Mouse (Mus musculus) retina, postnatal 7 days (tissue): ENCODE measurements around the gene Zc3h8.

ENCODE experiments used
- DNase-seq: peaks from one replicate; pipeline ENCODE4 v3.0.0-alpha.2; 2012; ENCODE audit warnings: low read depth, low spot score

The Zc3h8 gene

GRCm38 (mm10) chr2:128943538-128944528, at the start of gene Zc3h8:
Zc3h8 (minus strand) TSS chr2:128944077.
- peak; percentile 96 for DNase-seq

GRCm38 (mm10) chr2:128984746-128985145, 40.9 kb upstream of the Zc3h8 start:
- DNase-seq, result peak; percentile 21

- DNase-seq, result no peak
Observed at GRCm38 (mm10) chr2:128975572-128975971, 31.7 kb upstream of the Zc3h8 start.

GRCm38 (mm10) chr2:128972301-128972700, 28.4 kb upstream of the Zc3h8 start:
- DNase-seq, result no peak

GRCm38 (mm10) chr2:128968475-128969083, 24.7 kb upstream of the Zc3h8 start:
- DNase-seq, result no peak

GRCm38 (mm10) chr2:128967661-128968441, 24.0 kb upstream of the Zc3h8 start, which contains the start of gene Gm10762:
Gm10762 (minus strand) TSS chr2:128967725.
- DNase-seq, result peak; percentile 49

GRCm38 (mm10) chr2:128966641-128967580, 23.0 kb upstream of the Zc3h8 start, which contains the start of gene Zc3h6:
Zc3h6 (plus strand) TSS chr2:128967402.
- DNase-seq, result peak; percentile 99

GRCm38 (mm10) chr2:128966236-128966635, 22.4 kb upstream of the Zc3h8 start:
- no peak for DNase-seq

- DNase-seq, result no peak
Observed at GRCm38 (mm10) chr2:128965505-128966105, 21.7 kb upstream of the Zc3h8 start.

- no peak for DNase-seq
Observed at GRCm38 (mm10) chr2:128954186-128954585, 10.3 kb upstream of the Zc3h8 start.

GRCm38 (mm10) chr2:128947962-128948588, 4.2 kb upstream of the Zc3h8 start:
- peak; percentile 51 for DNase-seq

- DNase-seq, result no peak
Observed at GRCm38 (mm10) chr2:128936256-128936655, 7.6 kb downstream of the Zc3h8 start.

- DNase-seq, result no peak
Observed at GRCm38 (mm10) chr2:128930704-128931103, 13.2 kb downstream of the Zc3h8 start.

- DNase-seq, result no peak
Observed at GRCm38 (mm10) chr2:128928446-128928845, 15.4 kb downstream of the Zc3h8 start.

GRCm38 (mm10) chr2:128924799-128925198, 19.1 kb downstream of the Zc3h8 start:
- DNase-seq, result no peak

GRCm38 (mm10) chr2:128916528-128916927, 27.3 kb downstream of the Zc3h8 start:
- DNase-seq, result no peak

- no peak for DNase-seq
Observed at GRCm38 (mm10) chr2:128914978-128915377, 28.9 kb downstream of the Zc3h8 start.

GRCm38 (mm10) chr2:128903661-128904060, 40.2 kb downstream of the Zc3h8 start:
- no peak for DNase-seq

- DNase-seq, result no peak
Observed at GRCm38 (mm10) chr2:128902843-128903242, 41.0 kb downstream of the Zc3h8 start.
